ENCODE assay signal across 8 mouse cellular contexts in genomic region chr6:145247886-145248285, GRCm38 (mm10). TPM values are rescaled to one million over a fixed set of nuclear protein-coding genes. Genes with fewer than 3 reads are reported as not detected.
DNase-seq lines count a peak whose midpoint lies in the region; ATAC-seq and TF ChIP-seq lines count a peak whose summit lies in the region.

No protein-coding gene starts in this region.

- H3K4me1 ChIP-seq in heart, embryonic 13.5 days, result peaks cover 28% of the 10 kb centered on the region
- peaks cover 4% of the 10 kb centered on the region; the same call in 1 of the 2 replicates for H3K4me1 ChIP-seq in bone marrow, adult 2 months (ENCODE audit: control insufficient read depth, insufficient read depth, low read length)
- peaks cover 27% of the 10 kb centered on the region for H3K4me1 ChIP-seq in hindbrain, embryonic 15.5 days (replicated peaks)
- H3K4me1 ChIP-seq in midbrain, embryonic 11.5 days (ENCODE audit: control insufficient read depth, insufficient read depth, low read length), result peaks cover 13% of the 10 kb centered on the region

- intact Hi-C loops in heart, postnatal 10 days (cut with DNase I), result loop anchor here (2.0 kb wide), 1 partner anchor 37 kb away; the partner anchor contains the start of genes Casc1 and Etfrf1

- H3K9me3 ChIP-seq in heart, embryonic 13.5 days, result no peaks in the 10 kb centered on the region
- no peaks in the 10 kb centered on the region for H3K9me3 ChIP-seq in hindbrain, embryonic 15.5 days
- H3K9me3 ChIP-seq in midbrain, embryonic 11.5 days (ENCODE audit: control insufficient read depth, low read length), result no peaks in the 10 kb centered on the region

- peaks cover 24% of the 10 kb centered on the region for H3K27me3 ChIP-seq in heart, embryonic 13.5 days (replicated peaks)
- no peaks in the 10 kb centered on the region for H3K27me3 ChIP-seq in hindbrain, embryonic 15.5 days
- H3K27me3 ChIP-seq in midbrain, embryonic 11.5 days (ENCODE audit: control insufficient read depth, insufficient read depth, low read length), result no peaks in the 10 kb centered on the region; the same call in 1 of the 2 replicates

- H3K4me2 ChIP-seq in heart, embryonic 13.5 days, result peak overlapping the region; percentile 89
- peak overlapping the region; percentile 70 for H3K4me2 ChIP-seq in hindbrain, embryonic 15.5 days
- H3K4me2 ChIP-seq in midbrain, embryonic 11.5 days, result peak overlapping the region; percentile 22; the same call in 1 of the 2 replicates

- no peak for ATAC-seq in heart, embryonic 13.5 days (ENCODE audit: extremely low read depth, insufficient number of reproducible peaks, low FRiP score, low TSS enrichment)
- ATAC-seq in hindbrain, embryonic 15.5 days (ENCODE audit: low FRiP score, low read depth), result no peak
- ATAC-seq in midbrain, embryonic 11.5 days (ENCODE audit: low FRiP score), result no peak

- TF ChIP-seq POLR2A in bone marrow, adult 2 months (IDR thresholded peaks at IDR 0.05; ENCODE audit: borderline replicate concordance, control insufficient read depth, low read depth, low read length), result no peak

- peak overlapping the region; percentile 3; the same call in 1 of the 2 replicates for H3K4me3 ChIP-seq in heart, embryonic 13.5 days
- peak overlapping the region; percentile 16 for H3K4me3 ChIP-seq in bone marrow, adult 2 months (replicated peaks; ENCODE audit: control insufficient read depth, low read depth, low read length)
- H3K4me3 ChIP-seq in hindbrain, embryonic 15.5 days, result peak overlapping the region; percentile 21
- no peak overlapping the region for H3K4me3 ChIP-seq in midbrain, embryonic 11.5 days (ENCODE audit: low read depth, low read length)

- no peak overlapping the region for H3K27ac ChIP-seq in heart, embryonic 13.5 days (replicated peaks)
- no peak overlapping the region for H3K27ac ChIP-seq in bone marrow, adult 2 months (ENCODE audit: control insufficient read depth, insufficient read depth, low read depth, low read length, poor library complexity)
- no peak overlapping the region for H3K27ac ChIP-seq in hindbrain, embryonic 15.5 days (replicated peaks)
- H3K27ac ChIP-seq in midbrain, embryonic 11.5 days (ENCODE audit: low read depth, low read length), result no peak overlapping the region

- WGBS in heart, embryonic 13.5 days, result 85% methylated on average over 3 of the region's 3 CpGs
- WGBS in bone marrow, adult 2 months, result 84% methylated on average over 3 of the region's 3 CpGs
- 62% methylated on average over 3 of the region's 3 CpGs for WGBS in hindbrain, embryonic 15.5 days
- WGBS in midbrain, embryonic 11.5 days, result 61% methylated on average over 3 of the region's 3 CpGs

- peaks cover 30% of the 10 kb centered on the region for H3K36me3 ChIP-seq in heart, embryonic 13.5 days
- H3K36me3 ChIP-seq in hindbrain, embryonic 15.5 days, result peaks cover 21% of the 10 kb centered on the region
- peaks cover 3% of the 10 kb centered on the region; the same call in 1 of the 2 replicates for H3K36me3 ChIP-seq in midbrain, embryonic 11.5 days (ENCODE audit: control insufficient read depth, insufficient read depth, low read length)

- no peak for DNase-seq in heart, postnatal 10 days
- DNase-seq in midbrain, embryonic 11.5 days (ENCODE audit: low spot score, missing footprints), result no peak
- DNase-seq in right cerebral cortex, adult 2 months (ENCODE audit: low spot score in 2 of 2), result no peak
- no peak for DNase-seq in ovary, postnatal 36 days (ENCODE audit: low spot score)
- DNase-seq in adrenal gland, postnatal 10 days, result no peak

- peak overlapping the region; percentile 64; the same call in 1 of the 2 replicates for H3K9ac ChIP-seq in heart, embryonic 13.5 days
- peak overlapping the region; percentile 22; the same call in 1 of the 2 replicates for H3K9ac ChIP-seq in hindbrain, embryonic 15.5 days
- peak overlapping the region; percentile 36; the same call in 1 of the 2 replicates for H3K9ac ChIP-seq in midbrain, embryonic 11.5 days (ENCODE audit: low read length)

- TF ChIP-seq CTCF in bone marrow, adult 2 months (IDR thresholded peaks at IDR 0.05; ENCODE audit: control insufficient read depth, insufficient read depth, low read length), result no peak

RNA-seq across cellular contexts. Expression of gene Kras, which starts 2.2 kb away (rescaled TPM):
- 33.9 and 39.9 TPM in 2 replicates for polyA plus RNA-seq in heart, embryonic 13.5 days (2015; fragmentation: Nextera tagmentation; extraction: Ambion mirVana)
- 10 to 100 TPM; 45.9 to 48.4 TPM for total RNA-seq in heart, postnatal 10 days (2021)
- 29.6 and 37.4 TPM in 2 replicates for polyA plus RNA-seq in bone marrow, adult 2 months (2011; ENCODE audit: insufficient read depth, insufficient read length, low replicate concordance, missing spikeins)
- polyA plus RNA-seq in hindbrain, embryonic 15.5 days (2015; fragmentation: Nextera tagmentation; extraction: Ambion mirVana), result 83.8 and 85.4 TPM in 2 replicates
- 129 and 133 TPM in 2 replicates for polyA plus RNA-seq in midbrain, embryonic 11.5 days (2014; fragmentation: Nextera tagmentation; extraction: Ambion mirVana)
- total RNA-seq in adrenal gland, postnatal 10 days (2021), result 10 to 100 TPM; 44.5 to 47.7 TPM

RNA-seq across cellular contexts. Expression of gene Etfrf1, which starts 37.0 kb away (rescaled TPM):
- polyA plus RNA-seq in heart, embryonic 13.5 days (2015; fragmentation: Nextera tagmentation; extraction: Ambion mirVana), result 52.7 and 56.0 TPM in 2 replicates
- total RNA-seq in heart, postnatal 10 days (2021), result 10 to 100 TPM; 84.5 to 98.7 TPM
- polyA plus RNA-seq in bone marrow, adult 2 months (2011; ENCODE audit: insufficient read depth, insufficient read length, low replicate concordance, missing spikeins), result 4.6 and 17.9 TPM in 2 replicates
- 27.0 and 27.5 TPM in 2 replicates for polyA plus RNA-seq in hindbrain, embryonic 15.5 days (2015; fragmentation: Nextera tagmentation; extraction: Ambion mirVana)
- polyA plus RNA-seq in midbrain, embryonic 11.5 days (2014; fragmentation: Nextera tagmentation; extraction: Ambion mirVana), result 41.8 and 42.3 TPM in 2 replicates
- total RNA-seq in adrenal gland, postnatal 10 days (2021), result 100 to 1,000 TPM; 143 to 163 TPM

RNA-seq across cellular contexts. Expression of gene Casc1, which starts 37.1 kb away (rescaled TPM):
- 0.29 and 0.56 TPM in 2 replicates for polyA plus RNA-seq in heart, embryonic 13.5 days (2015; fragmentation: Nextera tagmentation; extraction: Ambion mirVana)
- total RNA-seq in heart, postnatal 10 days (2021), result under 1 TPM; 0.40 to 0.77 TPM
- 1.3 and 2.3 TPM in 2 replicates for polyA plus RNA-seq in bone marrow, adult 2 months (2011; ENCODE audit: insufficient read depth, insufficient read length, low replicate concordance, missing spikeins)
- polyA plus RNA-seq in hindbrain, embryonic 15.5 days (2015; fragmentation: Nextera tagmentation; extraction: Ambion mirVana), result 0.88 and 1.3 TPM in 2 replicates
- 0.27 and 0.73 TPM in 2 replicates for polyA plus RNA-seq in midbrain, embryonic 11.5 days (2014; fragmentation: Nextera tagmentation; extraction: Ambion mirVana)
- total RNA-seq in adrenal gland, postnatal 10 days (2021), result under 1 TPM; 0.27 to 0.79 TPM

Comparison
In these comparisons a context has a peak if more than half of its experiments do, and no peak if none do; other contexts are left out.
1. H3K4me2 ChIP-seq: peak in every context shown above with its lines; median percentile 89 in heart, embryonic 13.5 days; 70 in hindbrain, embryonic 15.5 days; 22 in midbrain, embryonic 11.5 days.